Mouse (Mus musculus) frontal cortex, adult (tissue): ENCODE measurements around the gene Robo2.
A peak's percentile ranks its signal among the peaks of the same experiment; 100 is the strongest.
"Not testable (repeated sequence)": the region's sequence is repeated elsewhere in the genome, so short reads cannot be mapped to it uniquely, and the experiment has no call there.

Source experiments
- ATAC-seq: cut with Nextera tagmentation; 2 replicates; pipeline ENCODE4 v1.9.2; 2017; ENCODE audit warnings: mild to moderate bottlenecking, moderate library complexity, mixed read lengths; ENCODE audit not compliant: low TSS enrichment

Robo2 gene

GRCm38 (mm10) chr16:74200705-74201104 lies 210.9 kb downstream of the Robo2 start:
- ATAC-seq: no peak

GRCm38 (mm10) chr16:74200024-74200703 lies 211.5 kb downstream of the Robo2 start:
- no peak for ATAC-seq

- ATAC-seq: no peak
Observed at GRCm38 (mm10) chr16:74192979-74193554, 218.6 kb downstream of the Robo2 start.

GRCm38 (mm10) chr16:74191621-74192020 lies 220.0 kb downstream of the Robo2 start:
- no peak for ATAC-seq

- ATAC-seq: 0 out of 2 replicates have a peak, but pooled peaks have one; percentile 31
Observed at GRCm38 (mm10) chr16:74182509-74183113, 229.0 kb downstream of the Robo2 start.

GRCm38 (mm10) chr16:74172673-74173072 lies 239.0 kb downstream of the Robo2 start:
- ATAC-seq: no peak

- ATAC-seq: no peak
Observed at GRCm38 (mm10) chr16:74169642-74170041, 242.0 kb downstream of the Robo2 start.

GRCm38 (mm10) chr16:74169121-74169520 lies 242.5 kb downstream of the Robo2 start:
- ATAC-seq: no peak

GRCm38 (mm10) chr16:74167832-74168231 lies 243.8 kb downstream of the Robo2 start:
- no peak for ATAC-seq

GRCm38 (mm10) chr16:74162041-74162440 lies 249.6 kb downstream of the Robo2 start:
- no peak for ATAC-seq

GRCm38 (mm10) chr16:74159189-74159588 lies 252.4 kb downstream of the Robo2 start:
- no peak for ATAC-seq

- ATAC-seq: no peak
Observed at GRCm38 (mm10) chr16:74136181-74136580, 275.4 kb downstream of the Robo2 start.

GRCm38 (mm10) chr16:74132833-74133232 lies 278.8 kb downstream of the Robo2 start:
- no peak for ATAC-seq

- no peak for ATAC-seq
Observed at GRCm38 (mm10) chr16:74131370-74131769, 280.3 kb downstream of the Robo2 start.

GRCm38 (mm10) chr16:74128443-74128983 lies 283.1 kb downstream of the Robo2 start:
- no peak for ATAC-seq

GRCm38 (mm10) chr16:74113155-74113554 lies 298.5 kb downstream of the Robo2 start:
- ATAC-seq: no peak

GRCm38 (mm10) chr16:74111101-74111500 lies 300.5 kb downstream of the Robo2 start:
- ATAC-seq: no peak

- ATAC-seq: not testable (repeated sequence)
Observed at GRCm38 (mm10) chr16:74104449-74104848, 307.2 kb downstream of the Robo2 start.

- ATAC-seq: no peak
Observed at GRCm38 (mm10) chr16:74092997-74093801, 318.4 kb downstream of the Robo2 start.

- ATAC-seq: peak; percentile 97
Observed at GRCm38 (mm10) chr16:74089951-74090350, 321.7 kb downstream of the Robo2 start.

GRCm38 (mm10) chr16:74084188-74084587 lies 327.4 kb downstream of the Robo2 start:
- ATAC-seq: no peak

GRCm38 (mm10) chr16:74072671-74073070 lies 339.0 kb downstream of the Robo2 start:
- no peak for ATAC-seq
